Mouse (Mus musculus): ENCODE measurements around the gene Celsr1.
A peak's percentile ranks its signal among the peaks of the same experiment; 100 is the strongest.

The Celsr1 gene

DNA sequence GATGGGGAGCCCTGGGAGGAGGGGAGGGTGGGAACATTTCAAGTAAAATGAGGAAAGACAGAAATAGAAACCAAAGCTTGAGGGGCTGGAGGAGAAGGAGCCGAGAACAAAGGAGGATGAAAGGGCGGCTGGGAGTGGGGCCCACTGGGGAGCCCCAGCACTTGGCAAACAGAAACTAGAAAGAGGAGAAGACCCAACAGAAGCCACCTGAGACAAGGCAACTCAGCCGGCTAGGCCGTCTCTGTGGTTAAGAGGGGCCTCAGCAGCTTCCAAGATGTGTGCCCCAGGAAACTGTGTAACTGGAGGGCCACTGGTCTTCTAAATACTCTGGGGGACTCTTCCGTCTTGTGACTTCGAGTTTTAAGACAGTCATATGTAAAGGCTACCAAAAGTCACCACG lies 72.4 kb downstream of the Celsr1 start:
- no peak for DNase-seq (ENCODE audit: extremely low spot score)

DNA sequence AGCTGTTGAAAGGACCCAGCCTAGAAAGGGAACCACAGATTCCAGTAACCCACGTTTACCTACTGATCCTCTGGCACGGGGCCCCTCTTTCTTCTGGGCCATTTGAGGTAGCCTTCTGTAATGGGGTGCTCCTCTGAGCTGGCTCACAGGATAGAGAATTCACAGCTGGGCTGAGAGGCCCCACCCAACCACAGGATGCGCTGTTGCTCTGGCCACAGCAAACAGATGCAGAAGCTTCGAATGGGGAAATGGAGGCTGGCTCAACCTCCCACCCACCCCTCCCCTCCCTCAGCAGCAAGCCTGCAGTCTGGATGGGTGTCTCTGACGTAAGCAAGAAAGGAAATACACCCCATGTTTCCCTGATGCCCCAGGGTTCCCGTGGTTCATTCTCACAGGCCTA lies 77.4 kb downstream of the Celsr1 start:
- no peak for DNase-seq (ENCODE audit: extremely low spot score)

DNA sequence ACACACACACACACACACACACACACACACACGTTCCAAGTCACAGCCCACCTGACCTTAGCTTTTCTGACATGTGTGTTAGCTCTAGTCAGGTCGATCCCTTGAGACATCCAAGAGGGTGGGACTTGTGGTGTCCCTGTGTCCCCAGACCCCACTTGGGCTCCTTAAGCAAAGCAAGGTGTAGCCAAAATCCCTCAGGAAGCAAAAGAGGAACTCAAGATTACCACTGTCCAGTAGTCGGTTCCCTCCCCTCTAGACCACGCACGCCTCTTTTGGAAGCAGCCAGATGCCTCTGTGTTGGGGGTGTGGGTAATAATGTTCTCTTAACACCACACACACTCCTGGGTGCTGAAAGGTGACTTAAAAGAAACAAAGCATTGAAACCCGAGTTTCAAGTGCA lies 80.1 kb downstream of the Celsr1 start:
- DNase-seq (ENCODE audit: extremely low spot score) = no peak

DNA sequence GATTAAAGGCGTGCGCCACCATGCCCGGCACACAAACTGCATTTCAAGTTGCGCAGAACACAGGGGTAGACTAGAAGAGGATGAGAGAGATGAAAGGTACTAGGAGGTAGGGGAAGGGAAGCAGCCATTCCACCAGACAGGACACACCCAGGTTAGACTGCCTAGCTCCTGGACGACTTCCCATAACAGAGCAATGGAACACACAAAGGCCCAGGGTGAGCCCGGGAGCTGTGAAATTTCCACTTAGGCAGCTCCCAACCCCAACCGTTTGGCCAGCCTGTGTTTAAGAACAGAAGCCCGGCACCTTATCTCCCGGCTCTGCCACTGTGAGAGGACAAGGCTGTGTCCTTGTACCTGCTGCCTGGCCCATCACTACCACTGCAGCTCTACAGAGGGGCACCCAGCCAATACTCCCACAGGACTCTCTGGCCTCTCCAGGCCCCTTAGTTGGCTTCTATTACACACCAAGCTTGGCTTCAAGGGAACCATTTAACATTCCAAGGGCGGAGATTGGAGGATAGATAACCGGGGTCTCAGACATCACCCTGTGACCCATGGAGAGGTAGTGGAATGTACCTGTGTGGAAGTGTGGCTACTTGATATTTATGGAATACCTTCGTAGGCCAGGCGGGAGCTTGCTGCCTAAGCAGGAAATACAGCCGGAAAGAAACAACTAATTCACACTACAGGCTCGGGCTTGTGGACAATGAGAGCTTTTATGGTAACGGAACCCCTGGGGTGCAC lies 84.0 kb downstream of the Celsr1 start:
- DNase-seq (ENCODE audit: extremely low spot score) = no peak

DNA sequence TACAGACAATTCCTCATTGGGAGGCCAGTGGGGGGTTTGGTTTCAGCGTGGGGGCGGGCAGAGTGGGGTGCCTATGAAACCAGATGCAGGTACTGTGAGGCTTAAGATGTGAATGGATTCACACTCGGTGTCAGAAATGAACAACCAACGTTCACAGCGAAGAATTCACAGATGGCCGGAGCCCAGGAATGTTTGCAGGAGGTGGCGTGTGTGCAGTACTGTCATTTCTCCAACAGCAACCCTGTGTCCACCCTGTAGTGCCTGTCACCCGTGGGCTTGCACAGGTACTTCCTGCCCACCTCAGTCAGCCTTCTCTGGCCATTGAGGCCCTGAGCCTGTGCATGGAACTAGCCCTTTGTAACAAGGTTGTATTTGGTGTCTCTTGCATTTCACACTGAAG lies 85.6 kb downstream of the Celsr1 start:
- DNase-seq (ENCODE audit: extremely low spot score) = no peak

DNA sequence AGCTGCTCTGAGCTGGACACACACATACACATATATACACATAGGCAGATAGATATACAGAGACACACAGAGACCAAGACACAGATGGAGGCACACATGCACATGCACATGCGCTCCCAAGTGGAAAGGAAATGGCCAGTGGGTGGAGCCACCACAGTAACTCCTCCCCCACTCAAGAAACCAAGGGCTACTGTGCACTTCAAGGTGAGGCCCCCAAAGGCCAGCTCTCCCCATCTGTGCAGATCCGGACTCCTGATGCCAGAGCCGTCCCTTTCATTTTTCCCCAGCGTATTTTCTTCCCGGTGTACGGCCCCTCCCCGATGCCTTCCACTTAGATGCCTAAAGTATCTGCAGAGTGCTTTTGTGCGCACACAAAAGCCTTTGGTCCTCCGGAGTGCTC lies 86.0 kb downstream of the Celsr1 start:
- DNase-seq (ENCODE audit: extremely low spot score) = peak; percentile 37

DNA sequence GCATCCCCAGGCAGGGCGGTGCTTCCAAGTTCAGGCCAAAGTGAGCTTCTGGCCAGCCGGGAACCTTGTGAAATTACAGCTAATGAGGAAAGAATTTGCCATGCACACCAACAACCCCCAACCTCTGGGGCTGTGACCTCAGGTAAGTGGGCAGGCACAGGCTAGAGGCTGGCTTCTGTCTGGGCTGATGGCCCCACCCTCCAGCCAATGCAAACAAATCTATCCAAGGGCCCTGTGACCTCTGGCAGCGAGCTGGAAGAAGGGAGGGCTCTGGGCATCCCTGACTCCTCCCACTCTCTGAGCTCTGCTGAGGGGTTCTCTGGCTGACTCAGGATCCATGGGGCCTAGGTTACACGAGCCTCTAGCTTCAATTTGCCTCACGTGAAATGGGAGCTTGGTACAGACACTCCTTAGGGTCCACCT lies 97.9 kb downstream of the Celsr1 start:
- peak; percentile 67 for DNase-seq (ENCODE audit: extremely low spot score)

DNA sequence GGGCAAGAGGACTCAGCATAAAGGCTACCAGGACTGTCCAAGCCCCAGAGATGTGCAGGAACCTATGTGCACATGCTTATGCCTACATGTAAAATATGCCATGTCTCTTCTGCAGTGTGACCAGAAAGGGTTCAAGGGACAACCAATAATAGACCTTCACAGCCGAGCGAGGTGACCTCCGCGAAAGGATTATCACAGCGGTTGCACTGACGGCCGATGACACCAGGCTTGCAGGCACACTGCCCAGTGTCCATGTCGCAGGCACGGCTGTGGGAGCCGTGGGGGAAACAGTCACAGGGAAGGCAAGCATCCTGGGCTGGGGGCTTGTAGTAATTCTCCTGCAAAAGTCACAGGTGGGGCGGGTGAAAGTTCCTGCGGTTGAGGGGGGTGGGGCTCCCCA lies 105.4 kb downstream of the Celsr1 start:
- no peak for DNase-seq (ENCODE audit: extremely low spot score)

DNA sequence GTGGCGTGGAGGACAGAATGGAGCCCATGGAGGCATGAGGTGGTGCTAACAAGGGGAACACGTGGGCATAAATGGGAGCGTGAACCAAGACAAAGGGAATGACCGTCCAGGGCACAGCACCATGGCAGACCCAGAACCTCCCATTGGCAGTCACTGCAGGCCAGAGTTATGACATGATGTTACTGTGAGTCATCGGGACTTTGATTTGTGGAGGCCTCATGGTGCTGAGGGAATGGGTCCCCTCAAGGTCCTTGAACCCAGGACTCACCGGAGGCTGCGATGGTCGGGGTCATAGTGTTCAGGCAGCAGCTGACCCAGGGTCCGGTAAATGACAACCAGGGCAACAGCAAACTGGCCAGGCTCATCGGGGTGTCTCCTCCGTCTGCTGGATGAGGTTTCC lies 111.7 kb downstream of the Celsr1 start:
- DNase-seq (ENCODE audit: extremely low spot score) = no peak

DNA sequence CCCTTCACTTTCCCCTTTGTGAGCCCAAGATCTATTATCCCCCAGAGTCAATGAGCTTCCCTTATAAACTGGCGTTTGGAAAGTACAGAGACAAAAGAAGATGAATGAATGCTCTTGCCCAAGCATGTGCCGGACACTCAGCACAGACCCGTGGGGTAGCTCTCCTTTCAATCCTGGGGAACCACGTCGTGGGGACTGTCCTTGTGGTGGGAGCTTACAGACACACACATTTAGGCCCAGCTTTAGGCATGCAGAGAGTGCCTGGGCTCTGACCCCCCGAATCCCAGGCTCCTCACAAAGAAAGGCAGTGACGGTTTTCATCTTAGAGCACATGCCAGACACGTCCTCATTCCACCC lies 113.7 kb downstream of the Celsr1 start:
- no peak for DNase-seq (ENCODE audit: extremely low spot score)

DNA sequence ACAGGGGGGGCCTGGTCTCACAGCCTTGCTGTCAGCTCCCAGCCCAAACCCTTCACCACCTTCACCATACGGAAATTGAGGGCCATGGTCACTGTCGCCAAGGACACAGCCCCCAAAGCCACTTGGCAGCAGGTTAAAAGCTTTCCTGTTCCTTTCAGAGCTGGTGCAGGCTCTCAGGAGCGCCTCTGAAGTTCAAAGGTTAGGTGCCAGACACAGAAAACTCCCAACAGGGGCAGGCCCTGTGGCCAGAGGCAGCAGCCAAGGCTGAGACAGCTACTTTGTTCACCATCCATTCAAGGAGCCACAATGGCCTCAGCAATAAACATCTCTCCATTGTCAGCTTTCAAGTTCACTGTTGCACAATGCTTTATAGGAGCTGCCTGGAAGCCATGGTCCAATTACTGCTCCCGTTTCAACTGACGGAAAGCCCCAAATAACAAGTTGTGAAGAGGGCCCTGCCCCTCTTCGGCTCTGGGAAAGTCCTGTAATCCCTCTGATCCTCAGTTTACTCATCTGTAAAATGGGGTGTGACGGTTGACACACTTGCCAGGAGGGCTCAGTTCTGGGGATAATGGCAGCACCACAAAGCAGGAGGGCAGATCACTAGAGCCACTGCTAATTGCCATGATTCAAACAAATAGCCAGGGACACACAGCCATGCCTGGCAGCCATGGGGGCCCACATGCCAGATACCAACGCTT lies 114.2 kb downstream of the Celsr1 start:
- no peak for DNase-seq (ENCODE audit: extremely low spot score)

DNA sequence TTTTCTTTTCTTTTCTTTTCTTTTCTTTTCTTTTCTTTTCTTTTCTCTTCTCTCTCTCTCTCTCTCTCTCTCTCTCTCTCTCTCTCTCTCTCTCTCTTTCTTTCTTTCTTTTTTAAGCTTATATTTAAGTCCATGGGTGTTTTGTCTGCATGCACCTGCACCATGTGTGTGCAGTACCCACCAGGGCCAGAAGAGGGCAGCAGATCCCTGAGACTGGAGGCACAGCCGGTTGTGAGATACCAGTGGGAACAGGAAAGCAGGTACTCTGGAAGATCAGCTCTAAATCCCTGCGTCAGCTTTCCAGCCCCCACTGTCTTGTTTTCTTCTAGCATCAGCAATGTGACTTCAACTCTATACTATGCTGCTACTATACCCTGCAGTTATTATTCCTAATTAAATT lies 120.0 kb downstream of the Celsr1 start:
- peak; percentile 85 for DNase-seq (ENCODE audit: extremely low spot score)

DNA sequence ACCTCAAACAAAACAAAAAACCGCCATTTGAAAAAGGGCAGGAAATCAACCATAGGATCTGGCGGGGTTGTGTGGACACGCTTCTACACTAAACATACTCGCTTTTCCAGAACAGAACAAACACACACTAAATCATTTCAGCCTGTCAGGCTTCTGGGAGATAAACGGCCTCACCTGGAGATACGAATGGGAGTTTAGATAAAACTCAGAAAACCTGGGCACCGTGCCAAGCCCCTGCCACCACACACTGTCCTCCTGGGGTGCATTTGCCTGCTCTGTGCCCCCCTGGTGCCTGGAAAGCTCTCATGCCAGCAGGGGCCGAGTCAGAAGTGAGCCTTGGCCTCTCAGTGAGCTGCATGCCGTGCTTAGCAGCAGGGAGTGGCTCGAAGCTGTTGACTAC lies 123.6 kb downstream of the Celsr1 start:
- DNase-seq (ENCODE audit: extremely low spot score) = no peak

DNA sequence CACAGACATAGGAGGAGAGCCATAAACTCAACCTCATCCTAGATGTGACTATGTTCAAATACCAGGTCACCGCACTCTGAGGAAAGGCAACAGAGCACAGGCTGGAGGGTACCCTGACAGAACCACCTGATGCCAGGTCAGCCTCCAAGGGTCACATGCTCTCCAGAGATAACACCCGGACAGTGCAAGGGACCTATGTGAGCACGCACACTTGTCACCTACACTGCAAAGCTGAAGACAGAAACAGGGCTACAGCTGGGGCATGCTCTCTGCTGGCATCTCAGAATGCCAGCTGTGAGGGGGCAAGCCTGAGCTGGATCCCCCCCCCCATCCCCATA lies 124.1 kb downstream of the Celsr1 start:
- DNase-seq (ENCODE audit: extremely low spot score) = no peak

DNA sequence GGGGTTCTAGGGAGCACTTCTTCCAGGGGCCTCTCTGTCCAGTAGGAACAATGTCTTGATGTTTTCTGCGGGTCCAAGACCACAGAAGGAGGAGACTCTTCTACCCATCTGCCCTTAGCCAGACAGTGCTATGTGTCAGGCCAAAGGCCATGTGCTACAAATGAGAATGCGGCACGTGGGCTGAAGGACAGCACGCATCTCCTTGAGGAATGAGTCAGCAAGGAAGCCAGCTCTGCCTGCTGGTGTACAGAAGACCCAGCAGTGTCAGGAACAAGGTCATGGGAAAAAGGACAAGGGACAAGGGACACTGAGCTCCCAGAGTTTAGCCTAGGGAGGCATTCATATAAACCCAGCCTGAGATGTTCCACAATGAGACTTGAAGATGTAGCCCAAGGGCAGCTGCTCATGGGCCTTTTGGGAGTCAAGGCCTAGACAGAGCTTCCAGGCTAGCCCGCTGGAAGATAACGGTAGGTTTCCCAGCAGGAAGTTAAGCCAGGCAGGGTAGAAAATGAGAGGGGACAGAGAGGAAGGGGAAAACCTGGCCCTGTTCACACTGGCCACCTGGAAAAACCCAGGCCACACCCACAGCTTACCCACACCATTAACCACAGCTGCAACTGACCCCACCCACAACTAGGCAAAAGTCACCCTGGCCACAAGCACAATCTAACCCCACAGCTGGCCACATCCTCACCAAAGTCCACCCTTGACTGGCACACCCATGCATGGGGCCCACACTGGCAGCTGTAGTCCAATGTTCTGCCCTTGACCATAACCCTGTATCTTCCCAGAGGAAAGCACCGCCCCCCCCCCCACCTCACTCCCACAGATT lies 124.7 kb downstream of the Celsr1 start:
- no peak for DNase-seq (ENCODE audit: extremely low spot score)

DNA sequence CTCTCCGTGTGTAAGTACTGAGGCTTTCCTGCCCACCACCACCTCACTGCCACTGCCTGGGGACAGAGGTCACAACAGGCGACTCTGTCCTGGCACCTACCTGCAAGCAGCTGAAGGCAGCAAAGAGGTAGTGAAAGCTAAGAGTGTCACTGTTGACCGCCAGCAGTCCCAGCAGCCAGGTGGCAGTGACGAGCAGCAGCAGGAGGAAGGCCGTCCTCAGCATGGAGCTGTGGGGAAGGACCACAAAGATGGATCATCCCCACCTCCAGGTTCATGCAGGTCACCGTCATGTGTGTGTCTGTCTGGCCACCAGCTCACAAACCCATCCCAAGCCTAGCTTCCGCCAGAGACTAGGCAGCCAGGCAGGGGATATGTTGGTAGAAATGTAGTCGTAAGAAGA lies 129.8 kb downstream of the Celsr1 start:
- no peak for DNase-seq (ENCODE audit: extremely low spot score)

DNA sequence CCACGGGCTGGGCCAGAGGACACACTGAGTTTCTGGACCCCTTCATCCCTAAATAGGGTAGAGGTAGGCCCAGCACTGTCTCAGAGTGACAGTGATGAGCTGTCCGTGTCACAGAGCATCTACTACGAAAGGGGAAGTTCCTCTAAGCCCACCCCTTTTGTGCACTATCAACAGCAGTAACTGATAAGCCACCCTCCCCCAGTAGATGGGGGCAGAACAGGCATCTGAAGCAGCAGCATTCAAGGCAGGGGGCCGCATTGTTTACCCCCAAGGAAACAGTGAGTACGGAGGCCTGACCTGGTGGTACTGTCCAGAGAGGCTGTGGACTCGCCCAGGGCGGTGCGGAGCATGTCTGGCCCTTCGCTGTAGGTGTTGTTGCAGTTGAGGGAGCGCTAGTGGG lies 131.1 kb downstream of the Celsr1 start:
- no peak for DNase-seq (ENCODE audit: extremely low spot score)

DNA sequence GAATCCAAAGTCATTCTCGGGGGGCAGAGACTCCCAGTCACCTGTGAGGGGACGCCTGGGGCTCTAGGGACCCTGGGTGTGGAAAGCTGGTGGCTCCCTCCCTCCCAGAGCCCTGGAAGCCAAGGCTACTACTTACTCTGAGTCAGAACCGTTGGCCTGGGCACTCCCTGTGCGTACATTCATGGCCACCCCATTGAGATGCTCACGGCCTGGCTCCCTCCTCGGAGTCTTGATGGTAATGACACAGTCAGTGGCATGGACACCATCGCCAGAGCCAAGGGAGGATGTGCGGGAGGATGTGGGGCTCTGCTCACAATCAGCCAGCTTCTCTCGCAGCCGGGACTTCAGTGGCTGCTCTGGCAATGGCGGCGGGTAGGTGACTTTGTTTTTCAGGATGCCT lies 132.8 kb downstream of the Celsr1 start:
- no peak for DNase-seq (ENCODE audit: extremely low spot score)

DNA sequence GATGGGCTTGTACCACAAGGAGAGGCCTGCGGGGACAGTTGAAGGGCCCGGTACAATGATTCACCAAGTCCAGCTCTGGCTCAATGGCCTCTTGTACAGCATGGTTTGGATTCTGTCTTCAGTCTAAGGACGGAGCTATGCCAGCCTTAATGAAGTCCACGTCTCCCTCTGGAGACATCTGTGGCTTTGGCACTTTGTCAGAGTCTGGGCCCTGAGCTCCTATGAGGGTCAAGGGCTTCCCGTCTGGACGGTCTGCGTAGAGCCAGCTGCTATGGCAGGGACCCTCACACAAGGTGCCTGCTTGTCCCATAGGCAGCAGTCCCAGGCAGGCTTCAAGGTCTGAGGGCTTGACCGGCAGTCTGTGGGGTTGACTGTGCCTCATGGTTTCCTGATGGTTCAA lies 133.3 kb downstream of the Celsr1 start:
- no peak for DNase-seq (ENCODE audit: extremely low spot score)

DNA sequence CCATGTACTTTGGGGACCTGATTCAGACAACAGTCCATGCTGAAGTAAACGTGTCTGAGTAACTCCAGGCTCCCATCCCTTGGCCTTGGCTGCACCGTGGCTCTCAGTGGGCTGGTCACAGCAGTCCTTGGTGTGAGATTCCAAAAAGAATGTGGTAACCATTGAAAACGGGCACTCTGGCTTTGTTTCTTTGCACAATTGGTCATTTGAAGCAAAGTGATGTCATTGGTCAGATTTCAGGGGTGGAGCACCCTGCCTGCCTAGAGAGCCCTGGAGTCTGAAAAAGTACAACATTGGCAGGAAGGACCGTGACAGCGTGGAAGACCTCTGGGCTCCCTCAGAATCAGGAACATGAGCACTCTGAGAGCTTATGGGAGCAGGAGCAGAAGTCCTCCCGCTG lies 134.2 kb downstream of the Celsr1 start:
- no peak for DNase-seq (ENCODE audit: extremely low spot score)

DNA sequence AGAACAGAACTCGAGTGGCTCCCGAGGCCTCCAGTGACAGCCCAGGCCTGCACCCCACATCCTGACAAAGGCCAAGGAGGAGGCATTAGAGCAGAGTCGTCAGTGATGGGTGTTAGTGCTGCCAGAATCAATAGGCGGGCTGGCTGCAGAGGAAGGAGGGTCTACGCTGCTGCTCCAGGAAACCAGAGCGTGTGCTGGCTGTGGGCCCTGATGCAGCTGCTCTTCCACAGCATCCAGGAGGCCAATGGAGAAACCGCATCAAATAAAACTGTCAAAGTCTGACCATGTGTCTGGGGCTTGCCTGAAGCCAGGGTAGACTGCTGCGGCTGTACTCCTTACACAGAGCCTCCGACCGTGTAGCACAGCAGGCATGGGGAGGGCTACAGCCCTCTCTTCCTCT lies 136.5 kb downstream of the Celsr1 start:
- DNase-seq (ENCODE audit: extremely low spot score) = no peak

DNA sequence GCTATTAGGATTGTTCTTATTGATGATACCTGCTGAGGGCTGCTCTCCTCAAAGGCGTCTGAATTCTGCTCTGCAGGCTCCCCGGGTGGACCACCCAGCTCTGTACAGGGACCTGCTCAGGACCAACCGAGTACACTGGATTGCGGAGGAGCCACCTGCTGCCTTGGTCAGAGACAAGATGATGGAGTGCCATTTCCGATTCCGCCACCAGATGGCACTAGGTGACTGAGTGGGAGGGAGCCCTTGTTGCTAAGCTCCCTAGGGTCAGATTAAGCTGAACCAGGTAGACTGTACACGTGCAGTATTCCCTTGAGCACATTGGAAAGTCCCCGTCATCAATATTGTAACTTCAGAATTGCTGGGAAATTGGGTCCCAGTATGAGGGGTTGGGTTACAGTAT lies 137.3 kb downstream of the Celsr1 start:
- peak; percentile 80 for DNase-seq (ENCODE audit: extremely low spot score)

DNA sequence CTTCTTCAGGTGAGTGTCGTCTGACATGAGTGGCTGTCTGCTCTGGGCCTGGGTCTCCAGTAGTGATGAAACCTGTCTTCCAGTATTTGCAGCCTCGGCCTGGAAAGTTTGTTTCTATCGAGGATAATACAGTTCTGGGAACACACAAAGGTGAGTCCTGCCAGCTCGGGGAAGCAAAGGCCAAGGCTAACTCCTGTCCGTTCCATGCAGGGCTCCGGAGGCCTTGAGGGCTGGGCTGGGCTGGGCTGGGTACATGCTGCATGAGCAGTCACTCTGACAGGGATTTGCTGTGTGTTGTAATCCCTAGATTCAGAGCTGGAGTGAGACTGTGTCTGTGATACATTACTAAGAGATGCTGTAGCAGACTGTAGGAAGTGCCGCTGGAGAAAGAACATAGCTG lies 139.7 kb downstream of the Celsr1 start:
- no peak for DNase-seq (ENCODE audit: extremely low spot score)
